Mouse (Mus musculus) frontal cortex, adult (tissue): ENCODE measurements around the gene Cadm1.
A peak's percentile ranks its signal among the peaks of the same experiment; 100 is the strongest.

ENCODE experiments used
- ATAC-seq: cut with Nextera tagmentation; 2 replicates; pipeline ENCODE4 v1.9.2; 2017; ENCODE audit warnings: mild to moderate bottlenecking, moderate library complexity, mixed read lengths; ENCODE audit not compliant: low TSS enrichment

The Cadm1 gene

GRCm38 (mm10) chr9:47786642-47787041 lies 256.7 kb downstream of the Cadm1 start:
- ATAC-seq = no peak

DNA sequence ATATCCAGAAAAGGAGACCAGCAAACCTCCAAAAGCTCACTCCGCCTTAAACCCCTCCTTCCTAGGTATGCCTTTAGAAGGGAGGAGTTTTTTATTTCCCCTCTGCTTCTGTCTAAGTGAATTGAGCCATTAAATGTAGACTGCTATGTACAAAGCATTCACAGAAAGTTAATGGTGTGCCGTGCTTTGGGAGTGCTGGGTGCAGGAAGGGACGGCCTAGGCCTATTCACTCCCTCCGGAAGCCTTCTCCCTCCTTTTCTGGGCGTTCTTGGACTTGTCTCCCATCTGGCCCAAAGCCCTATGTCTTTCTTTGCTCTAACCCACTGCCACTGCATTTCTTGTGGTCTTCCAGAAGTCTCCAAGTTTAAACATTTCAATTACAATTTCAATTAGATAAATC lies 268.5 kb downstream of the Cadm1 start:
- ATAC-seq = no peak

DNA sequence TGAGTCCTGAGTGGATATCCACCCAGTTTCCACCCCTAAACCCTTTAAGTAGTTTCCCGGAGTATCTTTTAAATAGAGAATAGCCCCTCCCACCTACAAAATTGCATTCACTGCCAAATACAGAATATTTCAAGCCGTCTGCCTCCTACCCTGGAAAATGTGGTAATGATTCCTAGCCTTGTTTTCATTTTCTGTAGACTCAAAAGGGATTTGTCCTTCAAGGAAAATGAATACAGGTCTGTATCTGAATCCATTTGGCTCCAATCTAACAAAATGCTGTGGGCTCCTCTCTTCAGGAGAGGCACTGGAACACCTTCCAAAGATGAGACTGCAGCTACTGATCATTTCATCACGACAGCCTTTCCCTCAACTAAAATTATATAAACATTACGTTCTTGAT lies 271.3 kb downstream of the Cadm1 start:
- peak; percentile 72 for ATAC-seq

DNA sequence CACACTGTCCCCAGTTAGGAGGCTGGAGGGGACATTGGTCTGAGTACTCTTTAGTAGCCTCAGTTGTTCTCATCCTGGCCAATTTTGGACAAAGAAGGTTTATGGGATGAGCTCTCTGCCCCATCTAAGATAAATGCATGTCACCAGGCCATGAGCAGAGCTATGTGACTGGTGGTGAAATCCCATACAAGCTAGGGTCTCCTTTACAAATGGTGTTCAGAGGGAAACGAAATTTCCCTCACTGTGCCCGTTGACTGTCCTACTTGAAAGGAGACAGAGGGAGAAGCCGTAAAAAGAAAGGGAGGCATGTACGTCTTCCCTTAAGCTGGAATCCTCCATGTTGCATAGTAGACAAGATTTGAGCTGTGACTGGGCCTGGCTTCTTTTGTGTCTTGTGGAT lies 272.6 kb downstream of the Cadm1 start:
- ATAC-seq = no peak

GRCm38 (mm10) chr9:47803531-47804105 lies 273.6 kb downstream of the Cadm1 start:
- no peak for ATAC-seq

DNA sequence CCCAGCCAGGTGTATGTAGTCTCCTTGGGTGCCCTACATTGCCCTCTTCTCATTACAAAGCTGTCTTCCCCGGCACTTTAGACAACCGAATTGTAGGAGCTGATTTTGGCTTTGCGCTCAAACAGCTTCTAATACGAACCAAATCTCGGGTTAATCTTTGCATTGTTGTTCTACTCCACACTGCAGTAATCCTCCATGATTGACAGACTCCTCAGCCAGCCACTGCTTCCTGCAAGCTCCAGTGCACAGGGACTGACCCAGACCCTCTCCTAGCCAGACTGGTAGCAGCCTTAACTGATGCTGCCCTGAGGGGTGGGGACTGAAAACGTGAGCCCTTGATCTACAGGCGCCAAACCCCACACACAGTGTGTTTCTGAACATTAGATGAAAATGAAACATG lies 275.7 kb downstream of the Cadm1 start:
- ATAC-seq = no peak

GRCm38 (mm10) chr9:47825668-47826067 lies 295.7 kb downstream of the Cadm1 start:
- no peak for ATAC-seq

DNA sequence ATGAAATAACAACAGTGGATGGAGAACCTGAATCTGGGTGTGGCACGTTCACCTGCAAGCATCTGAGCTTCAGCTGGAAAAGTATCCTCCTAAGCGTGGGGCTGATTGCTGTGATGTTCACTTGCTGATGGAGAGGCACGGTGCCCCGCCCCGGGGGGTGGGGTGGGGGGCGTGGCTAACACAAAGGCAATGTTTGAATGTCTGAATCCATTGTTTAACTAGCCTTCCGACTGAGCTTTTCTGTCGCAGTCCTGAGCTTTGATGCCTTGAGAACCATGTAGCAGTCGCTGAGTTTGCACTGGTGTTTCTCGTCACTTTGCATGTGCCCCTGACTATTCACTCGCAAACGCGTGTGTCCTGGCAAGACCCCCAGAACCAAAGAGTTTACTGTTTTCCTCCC lies 298.8 kb downstream of the Cadm1 start:
- ATAC-seq = peak; percentile 13; the same call in 1 of the 2 replicates

DNA sequence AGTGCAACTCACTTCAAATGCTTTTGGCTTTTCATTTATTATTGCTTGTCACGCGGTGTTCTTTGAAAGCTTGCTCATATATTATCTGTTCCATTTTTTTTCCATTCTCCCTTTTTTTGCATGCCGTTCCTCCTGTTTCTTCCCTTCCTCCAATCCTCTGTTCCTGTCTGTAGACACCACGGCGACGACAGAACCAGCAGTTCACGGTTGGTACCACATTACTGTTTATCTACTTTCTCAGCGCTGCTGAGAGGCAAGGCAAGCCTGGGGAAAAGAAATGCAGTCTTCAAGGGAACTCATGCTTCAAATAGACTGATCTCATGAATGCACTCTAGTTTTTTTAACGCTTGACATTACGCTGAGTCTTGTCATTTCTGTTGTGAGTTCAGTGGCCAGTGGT lies 299.2 kb downstream of the Cadm1 start:
- peak; percentile 57; the same call in 1 of the 2 replicates for ATAC-seq

- no peak for ATAC-seq
These were observed 299.9 kb downstream of the Cadm1 start for GRCm38 (mm10) chr9:47829846-47830245.

DNA sequence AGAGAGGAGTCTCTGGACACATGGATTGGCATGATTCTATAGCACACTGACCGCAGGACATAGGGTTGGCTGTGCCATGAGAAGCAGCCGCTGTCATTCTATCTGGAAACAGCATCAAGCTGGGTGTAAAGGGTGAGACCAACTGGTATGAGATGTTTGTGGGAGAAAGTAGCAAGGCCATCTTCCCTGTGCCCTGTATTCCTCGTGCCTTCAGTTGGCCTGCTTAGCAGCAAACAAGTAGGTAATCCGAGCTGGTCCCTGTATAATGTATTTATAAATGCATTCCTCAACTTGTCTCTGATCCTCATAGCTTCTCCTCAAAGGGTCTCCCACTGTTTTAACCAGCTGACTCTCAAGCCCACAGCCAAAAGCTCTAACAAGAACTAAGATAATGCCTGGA lies 301.4 kb downstream of the Cadm1 start:
- ATAC-seq = no peak

GRCm38 (mm10) chr9:47838170-47838569 lies 308.2 kb downstream of the Cadm1 start:
- no peak for ATAC-seq

DNA sequence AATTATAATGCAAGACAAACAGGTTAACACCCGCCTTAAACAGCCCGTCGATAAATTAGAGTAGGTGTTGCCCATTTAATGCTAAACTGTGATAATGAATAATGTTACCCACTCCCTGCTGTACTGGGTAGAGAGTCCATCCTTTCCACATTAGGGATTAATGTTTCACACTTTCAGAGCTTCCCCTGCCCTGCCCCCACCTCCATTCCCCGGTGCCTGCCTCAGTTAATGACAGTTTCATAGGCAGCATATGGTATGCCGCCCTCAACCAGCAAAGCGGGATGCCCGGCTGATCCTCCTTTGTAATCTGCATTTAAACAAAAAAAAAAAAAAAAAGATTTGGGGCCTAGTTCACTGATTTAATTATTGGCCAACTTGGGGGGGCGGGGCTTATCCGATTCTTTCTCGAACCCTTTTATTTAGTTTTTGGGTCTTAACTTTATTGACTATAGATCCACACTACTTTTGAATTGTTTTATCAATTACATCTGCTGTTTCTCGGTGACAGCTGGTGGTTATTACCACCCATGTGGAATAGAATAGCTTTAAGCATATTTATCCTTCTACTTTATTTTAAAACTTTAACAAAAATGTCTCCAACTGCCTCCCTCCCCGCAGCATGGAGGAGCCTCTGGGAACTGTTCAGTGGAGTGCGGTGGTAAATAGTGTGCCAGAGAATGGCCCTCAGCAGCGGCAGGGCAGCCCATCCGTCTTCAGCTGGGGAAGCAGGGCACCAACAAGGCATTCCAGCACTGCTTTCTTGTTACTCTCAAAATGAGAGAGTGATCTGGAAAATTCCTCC lies 309.1 kb downstream of the Cadm1 start:
- ATAC-seq = no peak

DNA sequence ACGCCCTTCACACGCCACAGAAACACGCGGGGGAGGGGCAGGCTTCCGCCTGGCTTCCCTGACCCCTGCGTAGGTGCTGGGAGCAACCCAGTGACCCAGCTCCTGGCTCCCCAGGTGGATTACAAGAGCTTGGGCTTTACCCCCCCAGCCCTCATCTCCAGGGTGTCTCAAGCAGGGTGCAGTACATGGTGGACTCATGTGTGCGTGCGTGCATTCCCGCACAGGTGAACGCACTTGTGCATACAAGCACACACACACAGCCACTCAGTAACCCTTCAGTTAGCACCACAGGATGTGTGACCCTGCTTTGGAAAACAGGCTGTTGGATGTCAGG lies 309.7 kb downstream of the Cadm1 start:
- no peak for ATAC-seq

DNA sequence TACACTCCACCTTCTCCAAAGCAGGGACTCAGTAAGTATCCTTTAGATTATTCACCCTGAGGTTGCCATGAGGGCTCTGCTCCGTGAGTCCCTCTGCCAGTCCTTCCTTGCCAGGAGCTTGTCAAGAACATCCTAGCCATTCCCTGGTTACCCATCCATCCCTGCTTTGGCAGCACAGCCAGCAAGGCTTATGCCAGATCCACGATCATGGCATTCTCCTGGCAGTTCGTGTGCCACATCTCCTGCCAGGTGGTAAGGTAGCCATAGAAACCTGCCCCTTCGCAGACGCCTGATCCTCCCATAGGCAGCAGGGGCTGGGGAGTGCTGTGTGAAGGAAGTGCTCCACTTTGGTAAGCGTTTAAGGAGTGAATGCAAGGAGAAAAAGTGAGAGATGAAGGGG lies 313.4 kb downstream of the Cadm1 start:
- ATAC-seq = peak; percentile 41; the same call in 1 of the 2 replicates

- ATAC-seq = no peak
These were observed 316.3 kb downstream of the Cadm1 start for GRCm38 (mm10) chr9:47846275-47846674.

DNA sequence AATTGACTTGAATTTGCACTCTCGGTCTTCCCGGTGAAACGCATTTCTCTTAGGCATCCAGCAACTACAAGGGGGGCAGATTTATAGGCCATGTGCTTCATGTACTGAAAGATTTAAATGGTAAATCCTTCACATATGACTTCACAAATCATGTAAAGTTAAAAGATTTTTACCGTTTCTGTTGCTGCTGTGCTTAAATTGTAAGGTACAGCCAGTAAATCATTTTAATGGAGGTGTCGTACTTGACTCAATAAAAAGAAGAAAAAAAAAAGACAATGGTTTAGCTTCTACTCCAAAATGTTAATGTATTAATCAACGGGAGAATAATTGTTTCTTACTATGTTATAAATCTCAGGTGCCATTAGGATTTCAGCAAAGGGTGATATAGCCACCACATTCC lies 317.0 kb downstream of the Cadm1 start:
- ATAC-seq = no peak

- no peak for ATAC-seq
These were observed 317.8 kb downstream of the Cadm1 start for GRCm38 (mm10) chr9:47847797-47848196.

- no peak for ATAC-seq
These were observed 318.8 kb downstream of the Cadm1 start for GRCm38 (mm10) chr9:47848745-47849144.

- ATAC-seq = no peak
These were observed 326.3 kb downstream of the Cadm1 start for GRCm38 (mm10) chr9:47856311-47856710.

DNA sequence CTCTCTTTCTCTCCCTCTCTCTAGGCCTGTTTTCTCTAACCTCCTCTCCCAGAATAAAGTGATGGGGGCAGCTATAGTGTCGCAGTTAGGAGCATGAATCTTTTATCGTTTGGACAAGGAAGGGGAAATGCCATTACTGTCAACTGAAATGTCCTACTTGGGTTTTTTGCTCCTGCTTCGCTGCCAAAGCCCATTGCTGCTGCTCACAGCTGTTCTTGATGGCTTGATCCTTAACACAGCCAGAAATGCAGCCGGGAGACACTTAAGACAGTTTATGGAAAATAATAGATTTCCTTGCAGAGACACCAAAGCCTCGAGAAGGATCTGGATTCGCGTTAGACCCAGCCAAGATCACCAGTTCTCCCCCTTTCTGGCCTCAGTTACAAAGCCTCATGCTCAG lies 327.3 kb downstream of the Cadm1 start:
- ATAC-seq = no peak

DNA sequence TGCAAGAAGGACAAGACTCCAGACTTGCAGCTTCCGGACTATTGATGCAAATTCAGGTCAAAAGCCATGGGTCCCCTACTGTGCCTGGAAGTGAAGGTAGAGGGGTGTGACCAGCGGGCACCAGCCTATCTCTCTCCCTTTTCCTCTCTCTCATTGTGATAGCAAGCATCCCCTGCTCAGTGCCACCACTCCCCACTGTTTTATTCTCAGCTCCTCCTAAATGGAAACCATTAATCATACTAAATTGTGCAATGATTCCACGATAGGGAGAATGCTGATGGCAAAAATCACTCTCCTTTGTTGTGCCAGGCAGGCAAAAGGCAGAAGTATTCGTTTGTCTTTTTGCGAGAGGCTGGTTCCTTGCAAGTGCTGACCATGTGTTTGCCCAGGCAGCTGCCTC lies 328.2 kb downstream of the Cadm1 start:
- ATAC-seq = 0 out of 2 replicates have a peak, but pooled peaks have one; percentile 26

GRCm38 (mm10) chr9:47858778-47859395 lies 328.9 kb downstream of the Cadm1 start:
- no peak for ATAC-seq
